Mouse (Mus musculus) cerebral cortex, adult 2 months (tissue): Measurements from ENCODE around the gene Clrn3.

Experiments used
- WGBS: fragments of 180-500 bp; shearing (Covaris S2); methylation state at CpG from one replicate; pipeline ENCODE4 v1.1.7; 2018; 5-methylcytosine and 5-hydroxymethylcytosine counted together

Gene Clrn3

GRCm38 (mm10) chr7:135535908-135536307, 7.5 kb upstream of the Clrn3 start:
- WGBS, result 90% methylated on average over 3 of the region's 3 CpGs

DNA sequence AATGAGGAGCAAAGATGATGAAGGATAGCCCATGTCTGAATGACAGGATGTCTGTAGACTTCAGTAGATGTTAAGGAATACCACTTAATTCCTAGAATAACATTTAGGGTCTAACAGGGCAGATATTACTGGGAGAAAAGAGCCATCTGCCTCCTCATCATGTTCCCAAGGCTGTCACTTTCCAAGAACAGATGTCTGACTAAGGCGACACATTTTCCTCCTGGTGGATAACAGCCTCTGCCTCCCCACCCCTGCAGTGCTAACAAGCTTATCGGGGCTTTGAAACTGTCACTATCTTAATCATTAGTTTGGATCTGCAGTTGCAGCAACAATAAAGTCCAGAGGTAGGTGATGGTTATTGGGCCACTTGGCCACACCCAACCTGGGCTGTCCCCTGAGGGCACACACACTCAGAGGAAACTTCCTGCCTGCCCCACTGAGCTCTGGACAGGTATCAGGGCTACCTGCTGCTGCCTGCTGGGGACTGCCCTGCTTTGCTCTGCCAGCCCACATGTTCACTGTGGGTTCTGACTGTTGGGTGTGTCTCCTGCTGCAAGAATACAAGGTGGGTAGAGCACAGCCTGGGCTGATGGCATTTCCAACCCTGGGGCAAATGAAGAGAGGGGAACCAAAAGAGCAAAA, 6.2 kb upstream of the Clrn3 start:
- 49% methylated on average over 2 of the region's 2 CpGs for WGBS

- 88% methylated on average over 2 of the region's 2 CpGs for WGBS
These were observed 614 bp upstream of the Clrn3 start for GRCm38 (mm10) chr7:135529068-135529467.

GRCm38 (mm10) chr7:135527169-135527568, 1.3 kb downstream of the Clrn3 start:
- 72% methylated on average over 3 of the region's 3 CpGs for WGBS

- 90% methylated on average over 3 of the region's 3 CpGs for WGBS
These were observed 1.8 kb downstream of the Clrn3 start for GRCm38 (mm10) chr7:135526574-135527152.

GRCm38 (mm10) chr7:135524424-135524967, 4.0 kb downstream of the Clrn3 start:
- 91% methylated on average over 6 of the region's 6 CpGs for WGBS

DNA sequence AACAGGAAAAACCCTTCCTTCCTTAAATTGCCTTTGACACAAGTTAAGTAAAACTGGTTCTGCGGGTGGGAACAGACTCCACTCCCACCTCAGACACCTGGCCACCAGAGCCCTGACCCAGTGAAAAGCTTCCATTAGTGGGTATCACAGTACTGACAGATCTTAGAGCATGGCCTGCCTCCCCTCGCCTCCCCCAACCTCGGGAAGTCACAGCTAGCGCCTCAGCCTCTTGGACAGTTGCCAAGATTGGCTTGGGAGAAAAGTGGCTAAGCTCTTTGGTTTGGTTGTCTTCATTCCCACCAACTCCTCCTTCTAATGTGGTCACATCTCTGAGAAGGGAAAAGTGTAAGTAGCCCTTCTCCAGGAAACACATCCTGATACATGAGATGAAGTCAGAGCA, 4.5 kb downstream of the Clrn3 start:
- WGBS, result 48% methylated on average over 4 of the region's 4 CpGs

DNA sequence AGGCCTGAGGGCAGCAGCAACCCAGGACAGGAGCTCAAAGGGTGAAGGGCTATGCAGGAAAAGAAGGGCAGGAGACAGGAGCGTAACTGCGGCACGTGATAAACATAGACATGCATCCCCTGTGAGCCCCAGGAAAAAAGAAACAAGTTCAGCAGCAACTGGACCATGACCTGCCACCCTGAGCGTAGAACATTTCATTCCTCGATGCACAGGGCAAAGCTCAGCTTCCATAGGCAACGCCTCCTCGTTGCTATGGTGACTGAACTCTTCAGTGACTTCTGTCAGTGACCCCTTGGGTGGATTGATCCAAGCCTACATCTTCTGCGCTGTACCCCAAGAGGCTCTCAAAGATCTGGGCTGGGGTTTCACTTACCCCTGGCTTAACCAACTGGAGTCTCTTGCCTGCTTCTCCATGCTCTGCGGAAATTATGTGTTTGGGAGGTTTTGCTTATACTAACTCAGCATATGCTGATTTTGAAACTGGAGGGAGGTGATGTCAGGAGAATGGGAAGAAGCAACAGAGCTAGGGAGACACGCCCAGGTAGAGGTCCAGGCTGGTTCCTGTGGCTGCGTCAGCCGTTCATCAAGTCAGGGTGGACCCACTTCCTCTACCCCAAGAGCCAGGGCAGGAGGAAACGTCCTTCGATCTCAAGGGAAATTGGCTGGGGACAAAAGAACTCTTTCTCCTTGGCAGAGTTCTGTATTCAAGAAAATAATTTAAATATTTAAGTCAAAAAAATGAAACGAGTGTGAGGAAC, 6.5 kb downstream of the Clrn3 start:
- 79% methylated on average over 15 of the region's 15 CpGs for WGBS

DNA sequence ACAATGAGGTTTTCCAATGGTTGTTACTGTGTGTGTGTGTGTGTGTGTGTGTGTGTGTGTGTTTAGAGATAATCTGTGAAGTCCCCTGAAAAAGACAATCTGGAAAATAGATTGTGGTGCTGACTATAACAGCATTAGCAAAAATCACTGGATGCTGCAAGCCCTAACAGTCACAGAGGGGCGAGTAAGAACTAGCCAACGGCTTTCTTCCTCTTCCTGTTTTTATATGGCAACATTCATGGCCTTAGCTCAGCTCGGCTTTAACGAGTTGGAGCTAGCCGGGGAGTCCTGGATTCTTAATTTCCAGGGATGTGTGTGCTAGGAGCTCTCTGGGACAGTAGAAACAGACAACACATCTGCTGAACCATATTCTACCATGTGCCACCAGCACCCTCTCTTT, 8.2 kb downstream of the Clrn3 start:
- 66% methylated on average over 5 of the region's 5 CpGs for WGBS

DNA sequence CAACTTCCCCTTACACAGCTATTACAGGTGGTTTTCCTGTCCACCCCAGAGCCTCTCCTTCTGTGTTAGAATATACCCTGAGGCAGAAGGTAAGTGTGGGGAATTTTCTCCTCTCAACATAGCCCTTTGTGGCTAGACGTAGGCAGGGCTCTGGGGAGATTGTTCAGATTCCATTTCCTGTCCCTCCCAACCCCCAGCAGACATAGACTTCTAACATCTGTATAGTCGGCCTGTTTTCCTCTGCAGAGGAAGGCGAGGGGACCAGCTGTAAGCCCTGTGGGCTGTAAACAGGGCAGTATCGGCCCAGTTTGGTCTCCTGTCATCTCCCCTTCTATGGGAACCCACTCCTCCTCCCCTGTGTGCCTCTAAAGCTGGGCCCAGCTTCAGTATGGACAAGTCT, 11.3 kb downstream of the Clrn3 start:
- 78% methylated on average over 4 of the region's 4 CpGs for WGBS

- 91% methylated on average over 3 of the region's 3 CpGs for WGBS
These were observed 16.7 kb downstream of the Clrn3 start for GRCm38 (mm10) chr7:135511723-135512122.

DNA sequence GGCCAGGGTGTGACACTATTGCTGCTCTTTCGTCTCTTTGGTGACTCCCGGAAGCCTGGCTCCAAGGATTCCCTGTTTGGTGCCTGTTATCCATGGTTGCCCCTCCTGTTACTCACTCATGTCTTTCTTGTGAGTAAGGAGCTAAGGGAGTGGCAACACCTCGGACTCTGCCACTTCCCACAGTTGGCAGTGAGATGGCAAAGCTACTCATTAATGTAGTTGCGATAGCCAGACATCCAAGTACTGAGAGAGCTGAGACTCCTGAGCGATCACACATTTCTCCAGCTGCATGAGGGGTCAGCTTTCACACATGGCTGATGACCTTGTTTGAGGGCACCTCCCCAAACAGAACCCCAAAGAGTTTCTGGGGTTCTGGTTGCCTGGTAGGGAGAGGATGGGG, 18.0 kb downstream of the Clrn3 start:
- 93% methylated on average over 5 of the region's 5 CpGs for WGBS

- 70% methylated on average over 3 of the region's 3 CpGs for WGBS
These were observed 19.2 kb downstream of the Clrn3 start for GRCm38 (mm10) chr7:135509272-135509671.

DNA sequence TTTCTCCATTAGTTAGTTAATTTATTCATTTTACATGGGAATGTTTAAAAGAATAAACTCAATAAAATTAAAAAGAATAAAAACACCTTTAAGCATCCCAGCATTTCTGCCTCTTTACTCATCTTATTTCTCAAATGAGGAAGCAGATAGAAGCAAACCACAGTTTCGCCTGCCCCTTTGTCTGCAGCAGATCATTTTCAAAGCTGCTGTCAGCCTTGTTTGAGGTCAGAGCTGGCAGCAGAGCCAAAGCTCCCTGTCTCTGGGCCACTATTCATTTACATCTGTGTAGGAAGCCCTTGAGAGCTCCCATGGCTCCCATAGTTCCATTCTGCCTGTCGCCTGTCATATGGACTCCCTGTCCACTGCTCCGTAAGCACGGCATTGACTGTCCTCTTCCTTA, 19.9 kb downstream of the Clrn3 start:
- 73% methylated on average over 4 of the region's 4 CpGs for WGBS

GRCm38 (mm10) chr7:135506506-135506905, 21.9 kb downstream of the Clrn3 start:
- WGBS, result 97% methylated on average over 5 of the region's 5 CpGs

- 51% methylated on average over 2 of the region's 2 CpGs for WGBS
These were observed 29.1 kb downstream of the Clrn3 start for GRCm38 (mm10) chr7:135499403-135499802.

DNA sequence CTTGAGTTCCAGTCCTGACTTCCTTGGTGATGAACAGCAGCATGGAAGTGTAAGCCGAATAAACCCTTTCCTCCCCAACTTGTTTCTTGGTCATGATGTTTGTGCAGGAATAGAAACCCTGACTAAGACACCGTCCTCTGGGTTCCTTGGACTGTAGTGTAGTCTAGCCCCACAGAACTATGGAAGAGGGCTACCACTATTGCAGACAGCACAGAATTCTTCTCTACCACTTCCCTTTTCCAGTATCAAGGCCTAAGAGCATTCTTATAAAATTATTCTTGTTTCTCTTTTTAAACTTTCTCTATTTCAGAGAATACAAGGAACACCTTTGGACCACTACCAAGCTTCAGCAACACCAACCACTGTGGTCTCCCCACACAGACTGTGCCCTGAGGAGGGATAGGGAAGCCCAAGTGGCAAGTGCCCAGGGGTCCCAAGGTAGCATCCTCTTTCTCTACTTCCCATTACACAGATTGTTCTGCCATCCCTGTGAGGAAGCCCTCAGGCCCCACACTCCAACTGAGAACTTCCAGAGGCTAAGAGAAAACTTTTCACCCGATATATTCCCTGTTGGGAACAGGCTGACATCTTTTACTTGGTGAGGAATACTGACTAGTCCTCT, 29.8 kb downstream of the Clrn3 start:
- WGBS, result 88% methylated on average over 3 of the region's 3 CpGs

- 55% methylated on average over 3 of the region's 3 CpGs for WGBS
These were observed 33.2 kb downstream of the Clrn3 start for GRCm38 (mm10) chr7:135495303-135495702.

- 71% methylated on average over 8 of the region's 8 CpGs for WGBS
These were observed 38.0 kb downstream of the Clrn3 start for GRCm38 (mm10) chr7:135490500-135490886.

GRCm38 (mm10) chr7:135489724-135490499, 38.5 kb downstream of the Clrn3 start:
- 84% methylated on average over 9 of the region's 9 CpGs for WGBS

GRCm38 (mm10) chr7:135488214-135488810, 40.1 kb downstream of the Clrn3 start:
- WGBS, result 73% methylated on average over 6 of the region's 6 CpGs
